Mouse (Mus musculus) heart, embryonic 14.5 days (tissue): ENCODE data around the gene Zfp768. TPM values are rescaled to one million over a fixed set of nuclear protein-coding genes. Genes with fewer than 3 reads are reported as not detected.
"Not testable (repeated sequence)": the region's sequence is repeated elsewhere in the genome, so short reads cannot be mapped to it uniquely, and the experiment has no call there.

Experiments
- ATAC-seq: fragments of 200-750 bp; cut with Nextera tagmentation; 2 replicates; pipeline ENCODE4 v1.8.0; 2017; ENCODE audit warnings: low read depth, moderate TSS enrichment; ENCODE audit not compliant: insufficient number of reproducible peaks, insufficient read depth, low FRiP score
- H3K27ac ChIP-seq, 2 experiments: fragments of 200-500 bp in 1 of 2; fragments of 300-500 bp in 1 of 2; sonication (generic) in 1 of 2; replicated peaks in 1 of 2; 2 replicates each; pipeline ENCODE4 v1.5.1; 2012 to 2014; ENCODE audit warnings: low read depth in 2 of 2, low read length in 2 of 2, control low read depth in 1 of 2, mild to moderate bottlenecking in 1 of 2, mixed read lengths in 1 of 2; ENCODE audit not compliant: control insufficient read depth in 1 of 2, insufficient read depth in 1 of 2
- H3K27me3 ChIP-seq: fragments of 300-500 bp; sonication (generic); 2 replicates; pipeline ENCODE4 v1.6.1; 2014; ENCODE audit warnings: mild to moderate bottlenecking, low read length, control low read depth; ENCODE audit not compliant: control insufficient read depth, insufficient read depth
- H3K36me3 ChIP-seq: fragments of 300-500 bp; sonication (generic); 2 replicates; pipeline ENCODE4 v1.6.1; 2014; ENCODE audit warnings: mild to moderate bottlenecking, control low read depth, low read length, mixed read lengths; ENCODE audit not compliant: control insufficient read depth, insufficient read depth
- H3K4me1 ChIP-seq, 2 experiments: fragments of 200-500 bp in 1 of 2; fragments of 300-500 bp in 1 of 2; sonication (generic) in 1 of 2; 2 replicates each; pipeline ENCODE4 v1.6.1; 2012 to 2014; ENCODE audit warnings: low read length in 2 of 2, control low read depth in 1 of 2, mixed read lengths in 1 of 2; ENCODE audit not compliant: control insufficient read depth in 2 of 2, insufficient read depth in 2 of 2
- H3K4me2 ChIP-seq: fragments of 300-500 bp; sonication (generic); 2 replicates; pipeline ENCODE4 v1.6.1; 2014; ENCODE audit warnings: mild to moderate bottlenecking, low read length
- H3K4me3 ChIP-seq, 2 experiments: fragments of 200-500 bp in 1 of 2; fragments of 300-500 bp in 1 of 2; sonication (generic) in 1 of 2; 2 replicates each; pipeline ENCODE4 v1.5.1; 2012 to 2014; ENCODE audit warnings: low read length in 2 of 2, mild to moderate bottlenecking in 2 of 2, control low read depth in 1 of 2, low read depth in 1 of 2, moderate library complexity in 1 of 2; ENCODE audit not compliant: control insufficient read depth in 1 of 2, insufficient read depth in 1 of 2
- H3K9ac ChIP-seq: fragments of 300-500 bp; sonication (generic); 2 replicates; pipeline ENCODE4 v1.6.1; 2014; ENCODE audit warnings: mild to moderate bottlenecking, low read length
- H3K9me3 ChIP-seq: fragments of 300-500 bp; sonication (generic); 2 replicates; pipeline ENCODE4 v1.6.1; 2016; ENCODE audit warnings: low read length, control low read depth; ENCODE audit not compliant: control insufficient read depth
- WGBS: fragments of 180-500 bp; shearing (Covaris S2); extraction: QIAGEN DNeasy Blood & Tissue Kit; methylation state at CpG from one replicate; pipeline ENCODE4 v1.1.7; 2014; 5-methylcytosine and 5-hydroxymethylcytosine counted together
- polyA plus RNA-seq: library from polyadenylated mRNA; unstranded; fragments of >200 nt; fragmentation: Nextera tagmentation; extraction: Ambion mirVana; gene quantifications from 2 replicates; pipeline ENCODE4 v1.2.1, GENCODE M21; 2014

Gene Zfp768
- polyA plus RNA-seq, 1 experiment from 2014 or later, result 5.6 TPM

DNA sequence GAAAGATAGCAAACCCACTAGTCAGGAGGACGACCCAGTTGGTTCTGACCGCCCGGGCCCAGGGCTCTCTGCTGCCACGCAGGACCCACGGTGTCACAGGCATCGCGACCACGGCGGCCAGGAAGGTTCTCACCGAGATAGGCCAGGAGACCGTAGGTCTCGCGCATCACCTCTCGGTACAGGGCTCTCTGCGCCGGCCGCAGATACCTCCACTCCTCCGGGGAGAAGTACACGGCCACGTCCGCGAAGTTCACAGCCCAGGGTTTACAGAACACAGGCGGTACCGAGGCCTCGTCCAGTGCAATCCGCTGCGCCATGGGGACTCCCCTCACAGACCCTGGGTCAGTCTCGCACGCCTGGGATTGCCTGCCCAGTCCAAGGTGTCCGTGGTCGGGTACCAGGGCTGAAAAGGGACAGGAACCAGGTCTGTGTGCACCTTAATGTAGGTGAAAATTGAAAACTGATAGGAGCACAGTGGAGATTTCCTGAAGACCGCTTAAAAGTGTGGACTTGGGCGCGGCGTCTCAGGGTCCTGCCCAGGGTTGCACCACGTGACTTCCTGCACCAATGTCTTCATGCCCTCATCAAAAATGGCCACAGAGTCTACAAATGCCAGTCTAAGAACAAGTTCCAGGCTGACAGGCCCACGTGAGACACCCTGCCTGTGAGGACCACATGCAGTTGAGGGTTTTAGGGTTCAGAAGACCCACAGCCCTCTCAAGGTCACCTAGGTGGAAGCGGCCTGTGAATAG lies 41.4 kb upstream of the Zfp768 start, which contains the start of gene 9130019O22Rik:
TSS of gene 9130019O22Rik (minus strand) at position 526 of the 752 bp plus-strand sequence.
- WGBS, result 9% methylated on average over 38 of the region's 38 CpGs
- Histone ChIP-seq H3K27me3 (no peaks in the 10 kb centered on the region), H3K4me3 (peak within 1 kb of the TSS; percentile 58 to 82), H3K36me3 (peaks cover 21% of the 10 kb centered on the region; the same call in 1 of the 2 replicates), H3K27ac (no peak within 1 kb of the TSS), H3K9me3 (no peaks in the 10 kb centered on the region), H3K4me1 (peaks cover 0 to 5% of the 10 kb centered on the region in 2 experiments; a peak in 1 of 4 replicates), H3K9ac (peak within 1 kb of the TSS; percentile 80), H3K4me2 (peak within 1 kb of the TSS; percentile 74)
- ATAC-seq, result peak; percentile 87

DNA sequence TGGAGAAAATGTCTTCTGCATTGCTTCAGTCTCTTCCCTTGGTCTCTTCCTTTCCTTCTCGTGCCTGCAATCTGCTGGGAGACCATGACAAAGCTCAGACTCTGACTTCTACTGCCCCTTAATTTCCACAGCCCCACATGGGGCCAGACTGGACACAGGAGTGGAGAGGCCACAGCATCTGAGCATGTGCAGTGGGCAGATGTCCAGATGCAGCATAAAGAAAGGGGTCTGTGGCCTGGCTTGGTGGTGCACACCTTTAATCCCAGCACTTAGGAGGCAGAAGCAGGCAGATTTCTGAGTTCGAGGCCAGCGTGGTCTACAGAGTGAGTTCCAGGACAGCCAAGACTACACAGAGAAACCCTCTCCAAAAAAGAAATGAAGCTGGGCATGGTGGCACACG lies 40.2 kb upstream of the Zfp768 start:
- H3K4me1 ChIP-seq, H3K9ac ChIP-seq, H3K27ac ChIP-seq, H3K9me3 ChIP-seq, ATAC-seq, H3K27me3 ChIP-seq, H3K4me3 ChIP-seq: not testable (repeated sequence)
- 92% methylated on average over 4 of the region's 4 CpGs for WGBS
- Histone ChIP-seq H3K4me2 (0 out of 2 replicates have a peak overlapping the region, but pooled peaks have one; percentile 74), H3K36me3 (0 out of 2 replicates have a peak, but pooled peaks cover 13% of the 10 kb centered on the region)

DNA sequence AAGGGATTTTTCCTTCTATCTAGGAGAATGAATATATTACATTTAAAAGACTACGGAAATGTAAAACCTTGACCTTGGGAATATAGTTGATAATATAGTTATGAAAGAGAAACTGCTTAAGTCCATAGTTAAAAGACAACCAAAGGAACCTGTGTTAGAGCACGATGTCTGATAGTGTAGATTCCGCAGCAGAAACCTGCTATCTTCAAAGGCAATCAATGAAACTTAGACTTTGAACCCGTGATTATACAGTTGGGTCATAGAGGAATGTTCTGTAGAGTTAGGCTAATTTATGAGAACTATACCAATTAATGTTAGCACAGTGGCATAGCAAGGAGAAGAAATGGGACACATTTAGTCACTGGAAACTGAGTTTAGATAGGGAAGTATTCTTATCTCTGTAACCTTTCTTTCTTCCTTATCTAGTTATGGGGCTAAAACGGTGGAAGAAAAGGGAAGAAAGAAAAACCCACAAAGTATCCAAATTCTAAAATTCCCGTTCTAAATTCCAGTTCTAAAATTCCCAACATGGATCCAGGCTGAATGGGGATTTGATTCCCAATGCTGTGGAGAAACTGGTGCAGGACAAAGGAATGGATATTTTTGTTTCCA lies 33.0 kb upstream of the Zfp768 start:
- Histone ChIP-seq H3K4me3 (no peak overlapping the region), H3K4me2 (no peak overlapping the region), H3K9ac (no peak overlapping the region), H3K36me3 (0 out of 2 replicates have a peak, but pooled peaks cover 11% of the 10 kb centered on the region), H3K9me3 (no peaks in the 10 kb centered on the region), H3K27me3 (no peaks in the 10 kb centered on the region), H3K27ac (no peak overlapping the region), H3K4me1 (no peaks in the 10 kb centered on the region; a peak in 1 of 4 replicates)
- no peak for ATAC-seq
- 61% methylated on average over 6 of the region's 6 CpGs for WGBS

GRCm38 (mm10) chr7:127375271-127376245 lies 30.2 kb upstream of the Zfp768 start, which contains the start of gene Zfp747:
Gene Zfp747, minus strand, starts transcription at chr7:127376050.
- Histone ChIP-seq H3K4me3 (peak within 1 kb of the TSS; percentile 69 to 75), H3K27ac (peak within 1 kb of the TSS; percentile 29 to 34; a peak in 3 of 4 replicates), H3K4me2 (peak within 1 kb of the TSS; percentile 70), H3K9ac (peak within 1 kb of the TSS; percentile 81)
- H3K9me3 ChIP-seq, H3K36me3 ChIP-seq, H3K27me3 ChIP-seq, H3K4me1 ChIP-seq: not testable (repeated sequence)
- 2% methylated on average over 42 of the region's 49 CpGs for WGBS
- ATAC-seq, result peak; percentile 82

GRCm38 (mm10) chr7:127371870-127372269 lies 26.5 kb upstream of the Zfp768 start:
- ATAC-seq, H3K27me3 ChIP-seq, H3K4me3 ChIP-seq, H3K9ac ChIP-seq, H3K27ac ChIP-seq, H3K36me3 ChIP-seq, H3K4me1 ChIP-seq, H3K4me2 ChIP-seq, H3K9me3 ChIP-seq: not testable (repeated sequence)
- 80% methylated on average over 3 of the region's 3 CpGs for WGBS

- H3K36me3 ChIP-seq, result 0 out of 2 replicates have a peak, but pooled peaks cover 7% of the 10 kb centered on the region
- H3K27ac ChIP-seq, result no peak overlapping the region
- H3K9me3 ChIP-seq, result no peaks in the 10 kb centered on the region
- H3K4me1 ChIP-seq, result no peaks in the 10 kb centered on the region; a peak in 2 of 4 replicates
- H3K4me2 ChIP-seq, result no peak overlapping the region
- WGBS, result 64% methylated on average over 2 of the region's 2 CpGs
- H3K9ac ChIP-seq, result no peak overlapping the region
- H3K27me3 ChIP-seq, result no peaks in the 10 kb centered on the region
- no peak overlapping the region for H3K4me3 ChIP-seq
- no peak for ATAC-seq
Measured at GRCm38 (mm10) chr7:127371213-127371612, 25.8 kb upstream of the Zfp768 start.

DNA sequence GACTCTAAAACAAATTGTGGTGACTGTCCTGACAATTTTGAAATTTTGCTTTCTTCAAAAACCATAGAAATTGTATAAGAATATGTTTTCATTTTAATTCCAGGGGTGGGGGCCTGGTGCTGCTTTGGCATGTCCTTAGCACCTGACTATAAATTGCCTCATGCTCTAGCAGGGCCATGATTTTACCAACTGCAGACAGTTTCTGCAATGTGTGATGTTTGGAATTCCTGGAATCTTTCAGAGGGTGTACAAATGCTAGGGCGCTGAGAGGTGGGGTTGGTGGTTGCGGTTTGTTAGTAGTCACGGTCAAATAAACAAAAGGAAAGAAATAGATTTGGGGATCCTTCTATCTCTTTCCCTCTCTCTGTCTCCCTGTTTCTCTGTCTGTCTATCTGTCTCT lies 20.9 kb upstream of the Zfp768 start:
- 34% methylated on average over 3 of the region's 3 CpGs for WGBS

More for the DNA sequence above, 20.9 kb upstream of the Zfp768 start:
- no peak overlapping the region for H3K4me3 ChIP-seq
- no peaks in the 10 kb centered on the region; a peak in 1 of 4 replicates for H3K4me1 ChIP-seq
- H3K9ac ChIP-seq, result no peak overlapping the region
- H3K36me3 ChIP-seq, result no peaks in the 10 kb centered on the region
- no peak overlapping the region for H3K27ac ChIP-seq
- no peaks in the 10 kb centered on the region; the same call in 1 of the 2 replicates for H3K27me3 ChIP-seq
- ATAC-seq, result no peak
- no peaks in the 10 kb centered on the region for H3K9me3 ChIP-seq
- H3K4me2 ChIP-seq, result no peak overlapping the region
